Mouse (Mus musculus) liver, embryonic 14.5 days (tissue): ENCODE results near the gene Apbb1. TPM values are rescaled to one million over a fixed set of nuclear protein-coding genes. Genes with fewer than 3 reads are reported as not detected.

ENCODE experiments used
- ATAC-seq: fragments of 200-750 bp; cut with Nextera tagmentation; 2 replicates; pipeline ENCODE4 v1.8.0; 2017; ENCODE audit warnings: moderate number of reproducible peaks, mild to moderate bottlenecking, moderate library complexity; ENCODE audit not compliant: insufficient read depth
- DNase-seq, 3 experiments: peaks; one replicate each; pipeline ENCODE4 v3.0.0-alpha.2; 2012 to 2013; ENCODE audit warnings: low read depth in 3 of 3, low spot score in 3 of 3
- H3K27ac ChIP-seq: fragments of 300-500 bp; sonication (generic); 2 replicates; pipeline ENCODE4 v1.5.1; 2014; ENCODE audit warnings: moderate library complexity, mild to moderate bottlenecking, control low read depth, inconsistent platforms
- H3K27me3 ChIP-seq: fragments of 300-500 bp; sonication (generic); 2 replicates; pipeline ENCODE4 v1.6.1; 2014; ENCODE audit warnings: mild to moderate bottlenecking, low read length, moderate library complexity; ENCODE audit not compliant: control insufficient read depth, insufficient read depth
- H3K36me3 ChIP-seq: fragments of 300-500 bp; sonication (generic); replicated peaks from 2 replicates; pipeline ENCODE4 v1.6.1; 2014; ENCODE audit warnings: low read depth; ENCODE audit not compliant: control insufficient read depth, insufficient read depth
- H3K4me1 ChIP-seq, 2 experiments: fragments of 200-500 bp in 1 of 2; fragments of 300-500 bp in 1 of 2; sonication (generic) in 1 of 2; replicated peaks; 2 replicates each; pipeline ENCODE4 v1.6.1; 2012 to 2014; ENCODE audit warnings: antibody characterized with exemption in 1 of 2, inconsistent platforms in 1 of 2, low read length in 1 of 2; ENCODE audit not compliant: control insufficient read depth in 2 of 2, insufficient read depth in 2 of 2
- H3K4me2 ChIP-seq: fragments of 300-500 bp; sonication (generic); 2 replicates; pipeline ENCODE4 v1.6.1; 2014; ENCODE audit warnings: low read depth, mild to moderate bottlenecking, control low read depth, moderate library complexity
- H3K4me3 ChIP-seq, 2 experiments: fragments of 200-500 bp in 1 of 2; fragments of 300-500 bp in 1 of 2; sonication (generic) in 1 of 2; 2 replicates each; pipeline ENCODE4 v1.5.1; 2012 to 2014; ENCODE audit warnings: low read depth in 2 of 2, low read length in 2 of 2, mild to moderate bottlenecking in 2 of 2, control low read depth in 1 of 2, inconsistent platforms in 1 of 2, moderate library complexity in 1 of 2; ENCODE audit not compliant: insufficient read depth in 1 of 2
- H3K9ac ChIP-seq: fragments of 300-500 bp; sonication (generic); replicated peaks from 2 replicates; pipeline ENCODE4 v1.6.1; 2014; ENCODE audit warnings: mild to moderate bottlenecking, control low read depth, moderate library complexity
- H3K9me3 ChIP-seq: fragments of 300-500 bp; sonication (generic); 2 replicates; pipeline ENCODE4 v1.6.1; 2016; ENCODE audit warnings: low read length, mixed read lengths; ENCODE audit not compliant: control insufficient read depth
- CTCF ChIP-seq: IDR thresholded peaks from 2 replicates; pipeline ENCODE4 v1.5.1; 2016; ENCODE audit warnings: antibody characterized with exemption, low read depth, control low read depth
- EP300 ChIP-seq: IDR thresholded peaks from 2 replicates; pipeline ENCODE4 v1.6.1; 2016; ENCODE audit warnings: antibody characterized with exemption, low read depth
- WGBS: fragments of 180-500 bp; shearing (Covaris S2); extraction: QIAGEN DNeasy Blood & Tissue Kit; methylation state at CpG from one replicate; pipeline ENCODE4 v1.1.7; 2014; ENCODE audit not compliant: insufficient replicate concordance; 5-methylcytosine and 5-hydroxymethylcytosine counted together
- polyA plus RNA-seq, 2 experiments: library from polyadenylated mRNA; depleted of rRNA in 1 of 2; stranded (reverse) in 1 of 2; unstranded in 1 of 2; fragments of >200 nt; fragmentation: Nextera tagmentation in 1 of 2; extraction: Ambion mirVana in 1 of 2; gene quantifications; 2 replicates each; pipeline versions ENCODE4 v1.2.1 to v1.2.3; 2012 to 2014

Gene Apbb1
- 2.1 and 3.0 TPM in 2 replicates for polyA plus RNA-seq (2012; rRNA removed)
- 1.6 and 2.3 TPM in 2 replicates for polyA plus RNA-seq (2014; fragmentation: Nextera tagmentation; extraction: Ambion mirVana)

GRCm38 (mm10) chr7:105581094-105581703 is at the start of gene Apbb1:
Apbb1 (minus strand) TSS chr7:105581653.
- Histone ChIP-seq H3K4me1 (no peaks in the 10 kb centered on the region), H3K27ac (no peak within 1 kb of the TSS), H3K27me3 (no peaks in the 10 kb centered on the region; the same call in none of the 2 replicates), H3K9ac (no peak within 1 kb of the TSS), H3K36me3 (no peaks in the 10 kb centered on the region), H3K4me3 (peak within 1 kb of the TSS; percentile 55 to 71), H3K9me3 (no peaks in the 10 kb centered on the region), H3K4me2 (peak within 1 kb of the TSS; percentile 63)
- TF ChIP-seq EP300 (no peak), CTCF (no peak)
- DNase-seq, result peak in 1 of 3 experiments; percentile 22
- 1% methylated on average over 40 of the region's 54 CpGs for WGBS
- peak; percentile 86 for ATAC-seq

- Histone ChIP-seq H3K27ac (no peak overlapping the region), H3K36me3 (no peaks in the 10 kb centered on the region), H3K4me1 (0 out of 4 replicates have a peak, but pooled peaks cover 0 to under 1% of the 10 kb centered on the region in 2 experiments), H3K4me3 (no peak overlapping the region), H3K27me3 (no peaks in the 10 kb centered on the region), H3K9ac (no peak overlapping the region), H3K9me3 (no peaks in the 10 kb centered on the region), H3K4me2 (no peak overlapping the region)
- DNase-seq (no peak), ATAC-seq (no peak)
- WGBS, result 17% methylated on average over 3 of the region's 3 CpGs
- no peak for TF ChIP-seq CTCF
- no peak for TF ChIP-seq EP300
These were observed 47.2 kb upstream of the Apbb1 start for GRCm38 (mm10) chr7:105628633-105629032.

- WGBS, result 78% methylated on average over 6 of the region's 6 CpGs
- Histone ChIP-seq H3K27me3 (no peaks in the 10 kb centered on the region), H3K4me2 (no peak overlapping the region), H3K9ac (no peak overlapping the region), H3K36me3 (no peaks in the 10 kb centered on the region), H3K27ac (no peak overlapping the region), H3K4me1 (no peaks in the 10 kb centered on the region), H3K4me3 (no peak overlapping the region), H3K9me3 (no peaks in the 10 kb centered on the region)
- DNase-seq, result no peak
- TF ChIP-seq EP300, result no peak
- TF ChIP-seq CTCF, result no peak
- ATAC-seq, result no peak
These were observed 43.9 kb upstream of the Apbb1 start for GRCm38 (mm10) chr7:105625397-105625796.

DNA sequence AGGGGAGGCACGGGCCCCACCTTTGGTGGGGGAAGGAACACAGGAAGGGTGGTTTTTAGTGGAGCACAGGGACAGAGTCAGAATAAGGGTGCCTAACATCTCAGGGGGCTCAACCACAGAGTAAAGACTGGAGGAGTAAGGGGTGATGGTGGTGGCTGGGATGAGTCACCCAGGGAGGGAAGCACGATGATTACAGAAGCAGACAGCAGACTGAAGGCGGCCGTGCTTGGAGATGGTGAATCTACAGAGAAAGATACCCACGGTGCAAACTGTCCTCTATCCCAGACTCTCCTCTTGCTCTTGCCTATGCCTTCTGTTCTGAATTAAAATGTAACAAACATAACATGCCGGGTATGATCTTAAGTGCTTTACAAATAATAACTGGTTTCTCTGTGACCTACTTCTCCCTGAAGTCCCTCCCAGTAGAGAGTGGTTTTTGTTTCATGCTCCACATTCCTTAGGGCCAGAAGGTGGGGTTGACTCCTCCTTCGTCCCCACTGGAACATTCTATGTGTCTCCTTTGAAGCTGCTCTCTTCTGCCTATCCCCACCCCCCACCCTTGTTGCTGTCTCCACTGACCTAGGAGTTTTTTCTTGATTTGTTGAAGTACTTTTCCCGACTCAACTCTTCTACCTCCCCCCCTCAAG is 40.3 kb upstream of the Apbb1 start:
- ATAC-seq, result no peak
- no peaks in the 10 kb centered on the region for H3K9me3 ChIP-seq
- DNase-seq, result no peak

GRCm38 (mm10) chr7:105621053-105621452 is 39.6 kb upstream of the Apbb1 start:
- Histone ChIP-seq H3K4me2 (no peak overlapping the region), H3K27me3 (no peaks in the 10 kb centered on the region), H3K9me3 (no peaks in the 10 kb centered on the region), H3K36me3 (no peaks in the 10 kb centered on the region), H3K4me1 (no peaks in the 10 kb centered on the region), H3K4me3 (no peak overlapping the region), H3K9ac (no peak overlapping the region), H3K27ac (no peak overlapping the region)
- TF ChIP-seq EP300 (no peak), CTCF (no peak)
- WGBS, result 62% methylated on average over 4 of the region's 4 CpGs
- DNase-seq (no peak), ATAC-seq (no peak)

More for the DNA sequence above, 40.3 kb upstream of the Apbb1 start:
- H3K9ac ChIP-seq, result no peak overlapping the region
- no peak overlapping the region for H3K27ac ChIP-seq
- TF ChIP-seq EP300, result no peak
- no peak for TF ChIP-seq CTCF
- no peak overlapping the region for H3K4me2 ChIP-seq
- H3K4me3 ChIP-seq, result no peak overlapping the region
- no peaks in the 10 kb centered on the region for H3K27me3 ChIP-seq
- H3K36me3 ChIP-seq, result no peaks in the 10 kb centered on the region
- WGBS, result 63% methylated on average over 8 of the region's 8 CpGs
- H3K4me1 ChIP-seq, result no peaks in the 10 kb centered on the region
